Mouse (Mus musculus): ENCODE measurements around the gene H2afv. TPM values are rescaled to one million over a fixed set of nuclear protein-coding genes. Genes with fewer than 3 reads are reported as not detected.
"Not testable (repeated sequence)": the region's sequence is repeated elsewhere in the genome, so short reads cannot be mapped to it uniquely, and the experiment has no call there.

The H2afv gene
- total RNA-seq, 2 experiments from 2014 or later = 125 to 126 TPM

- DNase-seq = no peak
These were observed 24.3 kb upstream of the H2afv start for GRCm38 (mm10) chr11:6468541-6468940.

- peak; percentile 76 for DNase-seq
These were observed 20.9 kb upstream of the H2afv start for GRCm38 (mm10) chr11:6465122-6465521.

- DNase-seq = no peak
These were observed 19.1 kb upstream of the H2afv start for GRCm38 (mm10) chr11:6463159-6463837.

- no peak for DNase-seq
These were observed 11.8 kb upstream of the H2afv start for GRCm38 (mm10) chr11:6456083-6456482.

- DNase-seq = not testable (repeated sequence)
These were observed 3.9 kb upstream of the H2afv start for GRCm38 (mm10) chr11:6448155-6448554.

GRCm38 (mm10) chr11:6447493-6447892 is 3.2 kb upstream of the H2afv start:
- peak; percentile 33 for DNase-seq

- no peak for DNase-seq
These were observed 1.7 kb upstream of the H2afv start for GRCm38 (mm10) chr11:6445951-6446350.

GRCm38 (mm10) chr11:6445441-6445840 is 1.2 kb upstream of the H2afv start:
- DNase-seq = no peak

GRCm38 (mm10) chr11:6443727-6444076 is 541 bp downstream of the H2afv start:
- no peak for DNase-seq

GRCm38 (mm10) chr11:6443102-6443501 is 1.1 kb downstream of the H2afv start:
- DNase-seq = no peak

GRCm38 (mm10) chr11:6442566-6442965 is 1.7 kb downstream of the H2afv start:
- DNase-seq = no peak

GRCm38 (mm10) chr11:6440171-6440570 is 4.1 kb downstream of the H2afv start:
- no peak for DNase-seq

GRCm38 (mm10) chr11:6437667-6438066 is 6.6 kb downstream of the H2afv start:
- no peak for DNase-seq

- DNase-seq = peak; percentile 60
These were observed 7.8 kb downstream of the H2afv start for GRCm38 (mm10) chr11:6436442-6436841.

GRCm38 (mm10) chr11:6430186-6430585 is 14.1 kb downstream of the H2afv start:
- no peak for DNase-seq

- no peak for DNase-seq
These were observed 23.4 kb downstream of the H2afv start for GRCm38 (mm10) chr11:6420722-6421350.

GRCm38 (mm10) chr11:6420283-6420703 is 23.9 kb downstream of the H2afv start:
- DNase-seq = no peak

- DNase-seq = not testable (repeated sequence)
These were observed 25.1 kb downstream of the H2afv start for GRCm38 (mm10) chr11:6419156-6419555.

- DNase-seq = no peak
These were observed 25.5 kb downstream of the H2afv start for GRCm38 (mm10) chr11:6418751-6419150.

GRCm38 (mm10) chr11:6417490-6417889 is 26.8 kb downstream of the H2afv start:
- no peak for DNase-seq

GRCm38 (mm10) chr11:6417069-6417468 is 27.2 kb downstream of the H2afv start:
- no peak for DNase-seq

GRCm38 (mm10) chr11:6416405-6417034 is 27.7 kb downstream of the H2afv start:
- peak; percentile 86 for DNase-seq

GRCm38 (mm10) chr11:6415551-6416404 is 28.5 kb downstream of the H2afv start:
- peak; percentile 99 for DNase-seq
